Mouse (Mus musculus): ENCODE data around the gene Madcam1. TPM values are rescaled to one million over a fixed set of nuclear protein-coding genes. Genes with fewer than 3 reads are reported as not detected.
A peak's percentile ranks its signal among the peaks of the same experiment; 100 is the strongest.

Gene Madcam1
- total and polyA plus RNA-seq, 3 experiments = 61.9 to 171 (median 110) TPM

DNA sequence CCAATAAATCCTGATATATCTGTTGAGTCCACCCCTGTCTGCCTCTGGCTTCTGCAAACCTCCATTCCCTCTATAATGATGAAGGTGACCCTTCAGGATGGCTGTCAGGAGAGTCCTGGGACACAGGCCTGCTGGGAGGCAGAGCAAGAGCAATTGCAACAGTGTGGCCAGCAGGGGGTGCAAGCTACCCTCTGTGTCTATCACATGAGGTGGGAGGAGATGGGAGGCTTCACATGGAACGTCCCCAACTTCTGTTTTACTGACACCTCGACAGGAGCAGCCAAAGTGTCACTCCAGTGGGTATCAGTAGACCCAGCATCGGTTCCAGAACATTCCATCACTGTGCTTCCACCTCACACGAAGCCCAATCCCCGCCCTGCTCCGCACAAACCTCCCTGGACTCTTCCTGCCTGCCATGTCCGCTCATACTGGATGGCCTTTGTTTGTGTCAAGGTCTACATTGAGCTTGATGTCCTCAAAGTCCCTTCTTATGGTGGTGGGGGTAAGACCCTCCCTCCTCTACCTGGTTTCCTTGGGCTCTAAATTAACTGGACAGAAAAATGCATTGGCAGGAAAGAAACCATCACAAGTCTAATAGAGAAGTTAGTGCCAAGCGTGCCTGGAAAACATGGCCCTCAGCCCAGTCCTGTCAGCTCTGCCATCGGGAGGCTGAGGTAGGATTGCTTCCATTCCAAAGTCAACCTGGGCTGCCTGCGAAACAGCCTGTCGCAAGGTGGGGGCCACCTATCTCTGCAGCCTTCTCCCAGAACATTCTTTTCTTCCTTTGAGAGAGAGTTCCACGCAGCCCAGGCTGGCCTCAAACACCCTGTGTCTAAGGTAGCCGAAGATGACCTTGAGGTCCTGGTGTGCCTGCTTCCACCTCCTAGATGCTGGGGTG, 31.1 kb downstream of the Madcam1 start:
- TF ChIP-seq IRF4 (IDR thresholded peaks at IDR 0.05; ENCODE audit: low read depth, low read length) (0 out of 2 replicates have a peak, but pooled peaks have one; percentile 17), POLR2A (IDR thresholded peaks at IDR 0.05; ENCODE audit: low read depth, low read length) (no peak), USF2 (conservative IDR thresholded peaks at IDR 0.05; ENCODE audit: low read depth, low read length) (no peak), ZMIZ1 (IDR thresholded peaks at IDR 0.05; ENCODE audit: low read depth, low read length) (no peak), MAX (IDR thresholded peaks at IDR 0.05; ENCODE audit: low read length) (peak; percentile 52; the same call in 1 of the 2 replicates), MEF2A (IDR thresholded peaks at IDR 0.05; ENCODE audit: borderline replicate concordance, low read depth, low read length) (no peak), MAZ (IDR thresholded peaks at IDR 0.05; ENCODE audit: low read depth, low read length) (0 out of 2 replicates have a peak, but pooled peaks have one; percentile 28), NELFE (IDR thresholded peaks at IDR 0.05; ENCODE audit: low read depth, low read length) (no peak), KAT2A (IDR thresholded peaks at IDR 0.05; ENCODE audit: insufficient replicate concordance, low read length) (no peak), SMC3 (IDR thresholded peaks at IDR 0.05; ENCODE audit: low read depth, low read length) (peak; percentile 84), MYC (IDR thresholded peaks at IDR 0.05; ENCODE audit: low read depth, low read length) (peak; percentile 55; the same call in 1 of the 2 replicates), RAD21 (IDR thresholded peaks at IDR 0.05; ENCODE audit: low read depth, low read length) (peak; percentile 87), ETS1 (conservative IDR thresholded peaks at IDR 0.05; ENCODE audit: low read depth, low read length) (no peak), E2F4 (IDR thresholded peaks at IDR 0.05; ENCODE audit: insufficient replicate concordance, low read depth, low read length) (no peak), PAX5 (IDR thresholded peaks at IDR 0.05; ENCODE audit: low read length) (no peak), CTCF (conservative IDR thresholded peaks at IDR 0.05 in 1 of 2, IDR thresholded peaks at IDR 0.05 in 1 of 2; ENCODE audit: low read depth in 2 of 2, low read length in 2 of 2) (peak; percentile 82 to 94)
- H3K4me3 ChIP-seq (replicated peaks in 1 of 3; ENCODE audit: low read depth in 2 of 3, low read length in 2 of 3, poor library complexity in 1 of 3) = no peak overlapping the region
- no peak overlapping the region for H3K27ac ChIP-seq (ENCODE audit: insufficient read depth, low read depth)
- peaks cover 0 to 9% of the 10 kb centered on the region in 2 experiments for H3K36me3 ChIP-seq (replicated peaks in 1 of 2; ENCODE audit: control insufficient read depth in 1 of 2, insufficient read depth in 1 of 2, low read length in 1 of 2)
- dilution Hi-C loops (cut with MboI; ENCODE audit: extremely low pct_ligation_motif_present, extremely low pct_unique_long_range_greater_than_20kb, low sequenced_read_pairs) (no loop called here), in situ Hi-C loops (cut with MboI; ENCODE audit: low pct_ligation_motif_present, low pct_unique_long_range_greater_than_20kb, low sequenced_read_pairs) (no loop called here)
- H3K4me1 ChIP-seq (ENCODE audit: control insufficient read depth in 1 of 2, insufficient read depth in 2 of 2) = peaks cover 0 to 3% of the 10 kb centered on the region in 2 experiments; a peak in 1 of 4 replicates
- H3K79me2 ChIP-seq (replicated peaks; ENCODE audit: control insufficient read depth, extremely low read depth, insufficient read depth, poor library complexity, severe bottlenecking) = no peaks in the 10 kb centered on the region
- peaks cover 6% of the 10 kb centered on the region for H3K9me3 ChIP-seq (replicated peaks; ENCODE audit: low read length)
- peak; percentile 77 for DNase-seq (ENCODE audit: extremely low read depth)
- H3K9ac ChIP-seq (ENCODE audit: insufficient read depth, low read depth) = no peak overlapping the region
- H3K27me3 ChIP-seq (replicated peaks) = no peaks in the 10 kb centered on the region
- no peak overlapping the region for H3K4me2 ChIP-seq (ENCODE audit: insufficient read depth, low read depth, poor library complexity, severe bottlenecking)

DNA sequence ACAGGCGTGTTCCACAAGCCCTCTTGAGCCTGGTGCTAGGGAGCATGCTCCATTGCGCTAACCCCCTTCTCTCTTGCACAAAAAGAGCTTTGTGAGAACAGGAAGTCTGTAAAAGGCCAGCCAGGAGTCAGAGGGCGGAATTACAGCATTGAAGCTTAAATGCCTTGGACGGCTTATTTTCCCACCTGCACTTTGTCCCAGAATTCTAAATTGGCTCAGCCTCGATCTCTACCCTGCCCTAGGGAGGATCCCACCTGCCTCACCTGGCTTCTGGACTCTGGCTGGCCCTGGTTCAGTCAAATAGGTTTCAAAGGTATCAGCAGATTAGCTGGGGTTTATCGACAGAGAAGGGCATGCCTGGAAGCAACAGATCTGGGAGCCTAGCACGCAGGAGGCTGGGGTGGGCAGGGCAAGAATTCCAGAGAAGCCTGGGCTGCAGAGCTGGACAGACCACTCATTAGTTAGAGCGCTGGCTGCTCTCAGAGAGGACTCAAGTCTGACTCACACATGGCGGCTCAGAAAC, 31.8 kb downstream of the Madcam1 start:
- dilution Hi-C loops (cut with MboI; ENCODE audit: extremely low pct_ligation_motif_present, extremely low pct_unique_long_range_greater_than_20kb, low sequenced_read_pairs) = no loop called here
- no peak overlapping the region for H3K4me3 ChIP-seq (replicated peaks in 1 of 3; ENCODE audit: low read depth in 2 of 3, low read length in 2 of 3, poor library complexity in 1 of 3)
- TF ChIP-seq PAX5 (IDR thresholded peaks at IDR 0.05; ENCODE audit: low read length) (no peak), NELFE (IDR thresholded peaks at IDR 0.05; ENCODE audit: low read depth, low read length) (no peak), RAD21 (IDR thresholded peaks at IDR 0.05; ENCODE audit: low read depth, low read length) (no peak), SMC3 (IDR thresholded peaks at IDR 0.05; ENCODE audit: low read depth, low read length) (no peak), RCOR1 (conservative IDR thresholded peaks at IDR 0.05; ENCODE audit: low read depth, low read length) (no peak), CHD2 (IDR thresholded peaks at IDR 0.05; ENCODE audit: low read length) (no peak), MEF2A (IDR thresholded peaks at IDR 0.05; ENCODE audit: borderline replicate concordance, low read depth, low read length) (no peak), USF1 (IDR thresholded peaks at IDR 0.05; ENCODE audit: low read depth, low read length) (no peak), MAZ (IDR thresholded peaks at IDR 0.05; ENCODE audit: low read depth, low read length) (no peak), MXI1 (IDR thresholded peaks at IDR 0.05; ENCODE audit: low read depth, low read length) (no peak), JUN (IDR thresholded peaks at IDR 0.05; ENCODE audit: insufficient read depth, low read depth, low read length) (no peak), ELF1 (IDR thresholded peaks at IDR 0.05; ENCODE audit: low read depth, low read length) (no peak), CHD1 (IDR thresholded peaks at IDR 0.05; ENCODE audit: low read depth, low read length) (no peak)
- peaks cover 0 to 9% of the 10 kb centered on the region in 2 experiments for H3K36me3 ChIP-seq (replicated peaks in 1 of 2; ENCODE audit: control insufficient read depth in 1 of 2, insufficient read depth in 1 of 2, low read length in 1 of 2)
- H3K9me3 ChIP-seq (replicated peaks; ENCODE audit: low read length) = peaks cover 6% of the 10 kb centered on the region
- in situ Hi-C loops (cut with MboI; ENCODE audit: low pct_ligation_motif_present, low pct_unique_long_range_greater_than_20kb, low sequenced_read_pairs) = no loop called here
- no peak overlapping the region for H3K4me2 ChIP-seq (ENCODE audit: insufficient read depth, low read depth, poor library complexity, severe bottlenecking)
- no peak overlapping the region for H3K27ac ChIP-seq (ENCODE audit: insufficient read depth, low read depth)
- H3K27me3 ChIP-seq (replicated peaks) = no peaks in the 10 kb centered on the region
- no peak for DNase-seq (ENCODE audit: extremely low read depth)
- peaks cover 0 to 3% of the 10 kb centered on the region in 2 experiments; a peak in 1 of 4 replicates for H3K4me1 ChIP-seq (ENCODE audit: control insufficient read depth in 1 of 2, insufficient read depth in 2 of 2)
- H3K9ac ChIP-seq (ENCODE audit: insufficient read depth, low read depth) = no peak overlapping the region
- no peaks in the 10 kb centered on the region for H3K79me2 ChIP-seq (replicated peaks; ENCODE audit: control insufficient read depth, extremely low read depth, insufficient read depth, poor library complexity, severe bottlenecking)
